Mouse (Mus musculus): ENCODE results near the gene Rpusd1.
"Not testable (repeated sequence)": the region's sequence is repeated elsewhere in the genome, so short reads cannot be mapped to it uniquely, and the experiment has no call there.

Rpusd1 gene

DNA sequence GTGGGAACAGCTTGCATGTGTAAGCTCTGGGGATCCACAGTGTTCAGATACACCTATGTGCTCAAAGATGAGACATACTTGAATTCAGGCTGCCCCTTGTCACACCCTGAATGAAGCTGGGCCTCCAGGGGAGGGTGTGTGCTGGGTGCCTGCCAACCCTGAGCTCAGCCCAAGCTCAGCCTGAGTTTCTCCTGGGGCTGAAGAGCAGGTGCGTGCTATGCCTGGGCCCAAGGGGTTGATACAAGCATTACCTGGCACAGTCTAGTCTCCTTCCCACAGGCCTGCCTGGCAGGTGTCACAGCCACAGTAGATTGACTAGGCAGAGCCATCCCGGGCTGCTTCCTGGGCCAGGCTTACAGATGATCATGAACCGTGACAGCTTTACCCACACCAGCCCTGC lies 8.3 kb downstream of the Rpusd1 start, which contains the start of gene Mslnl:
Mslnl (plus strand) TSS at position 298 of the 400 bp plus-strand sequence.
- in situ Hi-C loops (cut with MboI, MseI): loop anchor here (5.0 kb wide), 1 partner anchor 67 kb away; no protein-coding TSS in a partner anchor

DNA sequence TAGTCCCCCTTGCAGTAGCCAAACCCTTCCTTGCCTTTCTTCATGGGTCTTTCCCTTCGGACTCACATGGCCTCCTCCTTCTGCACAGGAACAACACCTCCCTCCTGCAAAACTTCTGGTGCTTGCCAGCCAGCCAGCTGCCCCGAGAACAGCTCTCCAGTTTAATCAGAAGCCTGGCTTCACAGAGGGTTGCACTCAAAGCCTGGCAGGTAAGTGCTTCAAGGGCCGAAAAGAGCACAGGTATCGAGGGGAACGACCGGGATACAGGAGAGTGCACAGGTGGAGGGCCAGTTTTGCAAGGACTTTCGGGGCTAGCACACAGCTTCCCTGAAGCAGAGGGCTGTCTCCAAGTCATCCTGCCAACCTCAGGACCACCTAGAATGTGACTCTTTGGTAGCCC lies 11.4 kb downstream of the Rpusd1 start:
- in situ Hi-C loops (cut with MboI, MseI): loop anchor here (5.0 kb wide), 1 partner anchor 63 kb away; no protein-coding TSS in a partner anchor

DNA sequence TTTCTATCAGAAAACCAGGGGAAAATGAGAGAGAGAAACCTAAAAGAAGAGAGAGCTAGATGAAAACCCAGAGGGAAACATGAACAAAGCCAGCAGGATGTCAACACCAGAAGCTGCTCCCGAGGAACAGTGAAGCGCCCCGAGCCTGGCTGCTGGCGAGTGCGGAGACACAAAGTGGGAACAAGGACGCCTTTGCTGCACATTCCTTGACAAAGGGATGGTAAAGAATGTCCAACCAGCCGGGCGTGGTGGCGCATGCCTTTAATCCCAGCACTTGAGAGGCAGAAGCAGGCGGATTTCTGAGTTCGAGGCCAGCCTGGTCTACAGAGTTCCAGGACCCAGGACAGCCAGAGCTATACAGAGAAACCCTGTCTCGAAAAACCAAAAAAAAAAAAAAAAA lies 14.0 kb downstream of the Rpusd1 start:
- in situ Hi-C loops (cut with MboI, MseI): not testable (repeated sequence)

DNA sequence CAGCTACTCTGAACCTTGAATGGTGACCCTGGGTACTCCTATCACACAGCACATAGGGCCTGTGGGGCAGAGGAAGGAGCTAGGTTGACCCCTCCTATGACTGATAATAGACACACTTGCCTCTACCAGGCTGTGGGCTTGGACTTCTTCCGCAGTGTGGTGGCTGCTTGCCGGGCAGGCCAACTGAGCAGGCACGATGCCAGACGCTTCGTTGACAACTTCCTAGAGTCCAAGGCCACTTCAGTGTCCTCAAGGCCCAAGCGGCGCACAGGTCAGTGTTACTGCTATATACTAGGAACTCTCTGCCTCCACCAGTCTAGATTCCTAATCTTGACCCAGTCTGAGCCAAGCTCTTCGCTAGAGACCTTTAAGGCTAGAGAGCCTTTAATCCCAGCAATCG lies 16.4 kb downstream of the Rpusd1 start:
- in situ Hi-C loops (cut with MboI, MseI): no loop called here

DNA sequence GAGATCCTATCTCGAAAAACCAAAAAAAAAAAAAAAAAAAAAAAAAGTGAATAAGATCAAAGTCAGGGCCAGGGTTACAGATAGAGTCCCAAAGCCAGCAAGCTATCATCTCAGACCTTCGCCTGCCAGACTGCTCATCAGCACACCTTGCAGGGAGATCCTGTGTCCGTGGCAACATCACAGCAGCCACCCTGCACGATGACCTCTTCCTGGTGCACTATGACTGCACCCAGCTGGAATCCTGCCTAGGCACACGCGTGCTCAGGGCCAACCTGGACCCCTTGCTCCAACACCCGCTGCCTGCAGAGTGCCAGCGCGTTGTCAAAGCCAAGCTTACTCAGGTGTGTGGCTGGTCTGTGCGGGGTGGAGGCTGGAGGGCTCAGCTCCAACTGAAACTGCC lies 16.8 kb downstream of the Rpusd1 start:
- in situ Hi-C loops (cut with MboI, MseI): no loop called here

DNA sequence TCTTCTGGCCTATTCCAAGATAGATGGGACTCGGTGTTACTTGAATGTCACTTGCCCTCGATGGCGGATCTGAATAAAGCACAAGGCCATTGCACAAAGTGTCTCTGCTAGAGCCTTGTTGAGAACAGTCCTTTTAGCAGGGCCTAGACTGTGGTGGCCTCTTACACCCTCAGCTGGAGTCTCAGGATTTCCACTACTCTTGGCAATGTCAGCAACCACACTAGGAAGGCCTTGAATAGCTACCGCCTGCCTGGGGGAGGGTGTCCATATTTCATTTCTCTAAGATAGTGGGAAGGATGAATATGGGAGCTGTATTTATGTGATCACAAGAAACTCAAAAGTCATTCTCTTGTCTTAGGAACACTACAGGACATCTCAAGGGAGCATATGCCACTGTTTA lies 20.8 kb downstream of the Rpusd1 start:
- in situ Hi-C loops (cut with MboI, MseI): no loop called here

DNA sequence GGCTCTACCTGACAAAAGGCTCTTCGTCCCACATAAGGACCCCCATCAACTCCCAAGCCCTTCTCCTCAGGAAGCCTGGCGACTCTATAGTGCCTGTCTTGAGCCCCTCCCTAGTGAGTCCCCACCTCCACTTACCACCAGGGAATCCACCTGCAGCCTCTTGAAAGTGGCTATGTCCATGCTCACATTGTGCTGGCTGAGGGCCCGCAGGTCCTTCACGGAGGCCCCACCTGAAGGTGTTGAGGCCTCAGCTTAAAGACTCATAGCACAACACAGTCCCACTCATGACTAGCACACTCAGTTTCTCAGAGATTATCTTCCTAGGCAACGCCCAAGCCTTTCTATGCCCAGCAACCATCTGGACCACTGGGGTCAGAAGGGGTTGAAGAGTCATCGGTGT lies 21.8 kb downstream of the Rpusd1 start:
- in situ Hi-C loops (cut with MboI, MseI): no loop called here

DNA sequence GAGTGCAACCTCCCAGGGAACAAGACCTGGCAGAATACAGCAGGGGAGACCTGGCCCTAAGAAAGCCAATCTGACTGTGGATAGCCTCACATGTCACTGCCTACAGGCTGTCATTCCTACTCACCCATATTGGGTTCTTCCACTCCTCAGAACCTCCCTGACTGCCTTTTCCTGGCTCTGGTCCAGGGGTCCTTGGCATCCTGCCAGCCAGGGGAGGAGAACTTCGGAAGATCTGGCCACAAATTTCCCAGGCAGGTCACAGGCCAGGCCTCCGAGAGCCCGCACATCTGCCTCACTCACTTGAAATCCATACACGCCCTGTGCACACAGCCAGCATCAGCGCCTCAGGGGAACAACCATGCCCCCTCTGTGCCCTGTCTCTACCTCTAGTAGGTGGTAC lies 24.0 kb downstream of the Rpusd1 start:
- in situ Hi-C loops (cut with MboI, MseI): no loop called here

DNA sequence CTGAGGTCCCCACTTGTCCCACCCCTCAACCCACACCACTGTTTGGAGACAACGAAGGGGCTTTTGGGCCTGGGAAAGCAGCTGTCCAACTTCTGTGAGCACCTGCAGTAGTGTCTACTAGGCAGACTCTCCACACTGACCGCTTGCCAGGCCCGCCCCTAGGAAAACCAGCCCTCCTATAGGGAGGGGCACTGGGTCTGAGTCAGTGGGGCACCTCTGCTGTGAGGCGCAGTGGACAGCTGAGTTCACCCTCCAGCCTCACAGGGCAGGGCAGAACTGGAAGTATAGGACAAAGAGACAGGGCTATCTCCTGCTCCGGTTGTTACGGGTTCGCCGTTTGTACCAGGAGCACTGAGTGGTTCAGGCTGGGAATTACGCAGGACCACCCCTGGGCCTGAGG lies 26.8 kb downstream of the Rpusd1 start, which contains the start of gene Msln:
Msln (minus strand) TSS at position 138 of the 400 bp plus-strand sequence.
- in situ Hi-C loops (cut with MboI, MseI): no loop called here

DNA sequence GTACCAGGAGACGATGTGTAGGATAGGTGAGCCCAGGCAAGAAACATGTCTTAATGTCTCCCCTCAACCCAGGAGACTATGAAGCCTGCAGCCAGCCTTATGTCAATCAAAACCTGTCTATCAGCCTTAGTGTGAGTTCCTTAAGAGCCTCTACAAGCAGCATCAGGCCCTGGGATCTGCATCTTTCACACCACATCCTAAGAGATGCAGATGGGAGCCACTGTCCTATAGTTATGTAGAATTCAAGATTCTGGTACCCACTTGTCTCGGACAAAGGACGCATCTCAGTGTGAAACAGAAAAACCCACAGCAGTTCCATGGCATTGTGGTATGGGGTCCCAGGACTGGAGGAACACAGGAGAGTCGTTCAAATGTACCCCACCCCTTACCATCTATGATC lies 27.6 kb downstream of the Rpusd1 start:
- in situ Hi-C loops (cut with MboI, MseI): no loop called here

DNA sequence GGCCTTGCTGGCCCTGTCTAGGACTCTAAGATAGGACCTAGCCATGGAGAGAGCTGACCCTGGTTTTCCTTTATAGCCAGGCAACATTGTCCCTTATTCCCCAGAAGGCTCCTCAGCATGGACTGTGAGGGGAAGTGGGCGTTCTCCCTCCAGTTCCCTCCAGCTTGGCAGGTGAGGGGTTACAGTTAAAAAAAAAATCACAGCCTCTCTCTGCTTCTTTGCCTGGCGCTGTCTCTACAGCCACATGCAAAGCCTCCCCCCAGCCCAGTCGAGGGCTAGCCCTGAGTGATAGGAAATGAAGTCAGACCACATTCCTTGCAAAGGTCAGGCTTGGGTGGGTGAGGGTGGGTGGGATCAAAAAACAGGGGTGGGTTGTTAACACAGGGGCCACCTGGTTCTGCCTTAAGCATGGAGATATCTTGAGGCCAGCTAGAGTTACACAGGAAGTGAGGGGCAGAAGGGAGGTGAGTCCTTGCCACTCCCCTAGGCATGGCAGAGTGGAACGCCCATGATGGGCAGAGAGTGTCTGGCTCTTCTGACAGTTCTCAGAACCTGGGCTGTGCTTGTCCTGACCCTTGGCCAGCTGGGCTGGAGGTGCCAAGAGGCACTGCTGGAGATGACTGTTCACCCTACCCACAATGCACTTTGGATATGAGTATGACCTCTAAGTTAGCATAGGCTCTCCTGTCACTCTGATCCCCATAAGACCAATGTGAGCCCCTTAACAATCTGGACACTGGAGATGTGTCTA lies 28.3 kb downstream of the Rpusd1 start:
- in situ Hi-C loops (cut with MboI, MseI): no loop called here

DNA sequence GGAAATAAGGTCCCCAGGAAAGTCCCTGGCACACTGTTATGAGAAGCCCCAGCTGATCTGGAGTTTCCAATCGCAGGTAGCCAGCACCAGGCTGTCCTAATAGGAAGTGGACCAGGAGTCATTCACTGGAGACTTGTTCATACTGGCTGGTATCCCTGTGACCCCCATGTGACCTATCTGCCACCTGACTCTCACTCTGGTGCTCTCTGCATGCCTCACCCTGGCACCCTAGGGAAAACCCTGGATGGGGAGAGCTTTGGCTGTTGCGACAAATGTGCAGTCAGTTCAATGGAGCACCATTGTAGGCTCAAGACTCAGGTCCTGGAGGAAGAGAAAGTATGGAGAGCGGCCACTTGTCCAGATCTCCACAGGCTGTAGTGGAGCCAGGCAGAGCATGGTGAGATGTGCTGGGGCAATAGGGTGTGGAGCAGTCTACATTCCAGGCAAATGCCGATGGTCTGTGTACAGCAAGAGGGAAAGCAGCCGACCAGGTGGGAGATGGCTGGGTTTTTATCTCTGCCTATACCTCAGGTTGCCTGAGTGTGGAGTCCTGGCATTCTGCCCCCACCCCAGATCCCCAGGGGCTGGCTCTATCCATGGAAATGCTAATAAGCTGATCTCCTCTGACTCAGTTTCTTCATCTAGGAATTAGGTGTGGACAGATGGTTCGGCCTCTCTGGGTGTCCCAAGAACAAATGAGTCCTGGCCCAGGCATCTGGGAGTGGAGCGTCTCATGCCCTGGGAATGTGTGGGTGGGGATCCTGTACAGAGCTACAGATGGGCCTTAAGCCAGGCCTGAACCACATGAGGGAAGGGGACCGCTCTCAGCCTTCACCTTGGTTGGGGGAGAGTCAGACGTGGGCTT lies 29.1 kb downstream of the Rpusd1 start:
- in situ Hi-C loops (cut with MboI, MseI): no loop called here

DNA sequence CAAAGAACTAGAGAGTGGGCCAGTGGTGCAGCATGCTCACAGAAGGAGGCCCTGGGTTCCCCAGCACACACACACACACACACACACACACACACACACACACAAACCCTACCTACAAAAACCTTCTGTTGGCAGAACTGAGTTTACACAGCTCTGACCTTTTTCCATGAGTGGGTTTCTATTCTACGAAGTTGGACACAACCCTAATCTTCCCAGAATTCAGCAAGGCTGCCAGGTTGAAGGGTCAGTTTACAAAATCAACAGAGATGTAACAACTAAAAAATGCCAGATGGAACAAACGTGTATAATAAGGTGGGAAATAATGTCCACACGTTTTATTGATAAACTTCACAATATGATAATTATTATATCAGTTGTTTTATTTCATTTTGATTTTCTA lies 30.2 kb downstream of the Rpusd1 start:
- in situ Hi-C loops (cut with MboI, MseI): no loop called here

DNA sequence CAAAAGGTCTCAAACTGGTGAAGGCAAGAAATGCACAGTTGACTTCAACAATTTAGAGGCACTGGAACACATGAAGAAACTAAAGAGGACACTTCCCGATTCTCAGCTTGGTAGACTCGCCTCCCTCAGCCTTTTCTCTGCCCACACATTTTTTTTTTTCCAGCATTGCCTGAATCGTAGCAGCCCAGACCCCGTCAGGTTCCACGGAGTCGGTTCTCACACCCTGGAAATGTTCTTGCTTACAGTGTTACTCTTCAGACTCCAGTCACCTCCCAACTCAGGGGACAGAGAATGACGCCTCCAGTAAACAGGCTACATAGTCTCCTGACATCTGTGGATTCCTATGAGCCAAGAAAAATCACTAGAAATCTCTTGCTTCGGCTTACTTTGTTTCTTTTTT lies 32.7 kb downstream of the Rpusd1 start:
- in situ Hi-C loops (cut with MboI, MseI): no loop called here

DNA sequence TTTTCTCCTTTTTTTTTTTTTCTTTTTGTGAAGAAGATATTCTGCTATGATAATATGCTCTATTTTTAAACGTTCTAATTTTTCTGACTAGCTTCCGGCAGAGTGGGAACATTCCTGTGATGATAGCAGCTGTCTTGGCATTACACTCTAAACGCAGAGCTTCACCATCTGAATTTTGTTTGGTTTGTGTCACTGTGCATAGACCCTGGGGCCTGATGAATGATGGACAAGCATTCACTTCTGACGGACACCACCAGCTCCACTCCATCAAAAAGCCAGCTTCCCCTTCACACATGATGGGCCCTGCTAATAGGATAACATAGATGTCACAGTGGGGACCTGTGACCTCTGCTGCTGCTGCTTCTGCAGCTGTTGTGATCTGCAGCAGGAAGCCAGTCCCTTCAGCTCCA lies 34.1 kb downstream of the Rpusd1 start:
- in situ Hi-C loops (cut with MboI, MseI): no loop called here

DNA sequence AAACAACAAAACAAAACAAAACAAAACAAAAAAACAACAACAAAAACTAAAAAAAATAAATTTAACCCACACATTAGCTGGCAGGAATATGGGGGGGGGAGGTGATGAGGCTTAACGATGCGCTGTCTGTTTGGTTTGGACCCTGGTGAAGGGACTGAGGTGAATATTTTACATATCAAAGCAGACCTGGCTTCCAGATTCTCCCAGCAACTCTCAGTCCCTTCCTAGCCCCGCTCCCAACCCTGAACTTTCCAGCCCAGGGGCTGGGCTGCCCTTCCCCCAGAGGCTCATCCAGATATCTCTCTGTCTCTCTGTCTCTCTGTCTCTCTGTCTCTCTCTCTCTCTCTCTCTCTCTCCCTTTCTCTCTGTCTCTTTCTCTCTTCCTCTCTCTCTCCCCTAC lies 35.1 kb downstream of the Rpusd1 start:
- in situ Hi-C loops (cut with MboI, MseI): no loop called here

DNA sequence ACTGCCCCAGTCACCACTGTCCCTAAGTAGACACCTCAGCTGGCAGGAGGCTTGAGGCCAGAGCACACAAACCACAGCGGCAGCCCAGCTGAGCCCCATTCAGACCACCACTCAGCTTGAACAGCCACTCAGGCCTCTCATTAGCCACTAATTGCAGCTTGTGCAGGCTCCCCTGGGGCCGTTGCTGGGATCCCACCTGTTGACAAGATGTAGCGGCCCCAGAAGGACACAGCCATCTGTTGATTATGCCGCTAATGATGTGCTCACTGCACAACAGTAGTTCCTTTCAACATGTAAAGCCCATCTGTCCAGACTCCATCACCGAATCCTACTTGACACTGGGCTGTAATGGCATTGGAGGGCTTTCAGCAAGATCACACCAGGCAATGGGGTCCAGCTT lies 38.4 kb downstream of the Rpusd1 start:
- in situ Hi-C loops (cut with MboI, MseI): no loop called here

DNA sequence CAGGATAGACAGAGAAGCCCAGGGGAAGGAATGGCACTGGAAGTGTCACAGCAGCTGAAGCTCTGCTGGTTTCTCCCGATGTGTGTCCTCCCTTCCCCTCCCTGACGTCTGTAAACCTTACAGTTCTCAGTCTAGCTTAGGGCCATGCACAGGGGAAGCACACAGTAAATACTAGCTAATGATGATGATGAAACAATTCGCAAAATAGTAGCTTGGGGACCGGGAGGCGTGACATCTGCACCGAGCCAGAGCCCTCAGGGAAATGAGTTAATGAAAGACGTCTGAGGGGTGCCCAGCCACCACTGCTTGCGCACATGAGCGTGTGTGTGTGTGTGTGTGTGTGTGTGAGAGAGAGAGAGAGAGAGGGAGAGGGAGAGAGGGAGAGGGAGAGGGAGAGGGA lies 41.9 kb downstream of the Rpusd1 start:
- in situ Hi-C loops (cut with MboI, MseI): no loop called here

DNA sequence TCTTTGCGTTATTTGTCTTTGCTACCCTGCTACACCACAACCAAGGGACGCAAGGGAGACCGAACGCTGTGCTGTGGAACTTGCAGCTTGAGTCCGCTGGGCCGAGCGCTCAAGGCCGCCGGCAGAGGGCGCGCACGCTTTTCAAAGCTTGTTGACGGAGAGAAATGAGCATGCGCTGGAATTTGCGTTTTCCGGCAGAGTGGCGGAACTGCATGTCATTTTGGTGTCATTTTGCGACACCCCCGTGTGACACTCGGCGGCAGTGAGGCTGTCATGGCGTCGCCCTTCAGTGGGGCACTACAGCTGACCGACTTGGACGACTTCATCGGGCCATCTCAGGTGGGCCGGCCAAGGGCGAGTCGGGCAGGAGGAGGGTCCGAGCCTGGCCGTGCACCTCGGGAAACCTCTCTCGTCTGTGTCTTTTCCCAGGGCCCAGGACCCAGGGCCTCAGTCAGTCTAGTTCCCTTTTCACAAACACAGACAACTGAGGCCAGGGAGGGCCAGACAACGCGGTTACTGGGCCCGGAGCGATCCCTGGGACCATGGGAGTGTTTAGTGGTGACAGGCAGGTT lies 46.2 kb downstream of the Rpusd1 start, which contains the start of gene Narfl:
Narfl (plus strand) TSS at position 228 of the 572 bp plus-strand sequence.
- in situ Hi-C loops (cut with MboI, MseI): no loop called here

DNA sequence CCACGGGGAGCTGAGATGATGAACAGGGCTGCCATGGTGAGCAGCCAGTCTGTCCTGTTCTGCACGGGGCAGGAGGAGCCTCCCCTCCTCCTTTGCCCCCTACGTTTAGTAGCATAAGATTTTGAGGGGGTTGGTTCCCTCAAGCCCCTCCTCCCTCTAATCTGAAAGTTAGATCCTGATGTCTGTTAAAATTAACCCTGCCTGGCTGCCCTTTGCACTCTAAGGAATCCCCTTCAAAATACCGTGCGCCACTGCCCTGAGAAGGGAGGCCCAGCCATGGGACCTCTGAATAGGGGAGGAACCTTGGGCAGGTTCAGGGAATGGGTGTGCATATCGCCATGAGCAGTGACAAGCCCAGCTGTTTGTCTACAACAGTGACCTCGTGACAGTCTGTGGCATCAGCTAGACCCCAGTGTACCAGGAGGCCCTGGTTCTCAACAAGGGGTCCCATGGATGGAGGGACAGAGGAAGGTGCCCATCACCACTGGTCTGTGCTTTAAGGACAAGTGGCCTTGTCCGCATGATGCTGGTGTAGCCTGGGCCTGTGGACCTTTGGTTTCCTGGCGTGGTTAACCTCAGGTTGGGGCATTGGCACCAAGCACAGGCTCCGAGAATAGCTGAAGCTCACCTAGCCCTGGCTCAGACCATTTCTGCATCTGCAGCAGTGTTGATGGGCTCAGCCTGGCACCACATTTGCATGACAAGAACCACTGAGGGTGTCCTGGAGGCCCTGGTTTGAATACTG lies 48.0 kb downstream of the Rpusd1 start:
- in situ Hi-C loops (cut with MboI, MseI): no loop called here

DNA sequence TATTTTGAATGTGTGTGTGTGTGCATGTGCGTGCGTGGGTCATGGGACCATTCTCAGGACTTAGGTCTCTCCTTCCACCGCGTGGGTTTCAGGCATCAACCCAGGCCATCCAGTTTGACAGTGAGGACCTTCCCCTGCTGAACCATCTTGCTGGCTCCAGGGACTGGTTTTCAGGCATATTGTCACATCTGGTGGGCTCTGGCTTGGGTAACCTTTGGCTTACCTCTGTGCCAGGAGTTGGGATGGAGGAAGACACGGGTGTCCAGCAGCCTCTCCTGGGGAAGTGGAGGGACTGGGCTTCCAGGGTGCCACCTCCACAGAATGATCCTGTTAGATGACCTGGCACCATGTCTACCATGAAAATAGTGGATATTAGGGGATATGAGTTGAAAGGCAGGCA lies 50.5 kb downstream of the Rpusd1 start:
- in situ Hi-C loops (cut with MboI, MseI): no loop called here
